Mouse (Mus musculus) kidney, embryonic 16.5 days (tissue): ENCODE results near the gene Fuca2. TPM values are rescaled to one million over a fixed set of nuclear protein-coding genes. Genes with fewer than 3 reads are reported as not detected.

Experiments
- ATAC-seq: fragments of 200-750 bp; cut with Nextera tagmentation; 2 replicates; pipeline ENCODE4 v1.8.0; 2017; ENCODE audit warnings: moderate TSS enrichment; ENCODE audit not compliant: low FRiP score, low TSS enrichment
- H3K27ac ChIP-seq: fragments of 300-500 bp; sonication (generic); 2 replicates; pipeline ENCODE4 v1.5.1; 2014; ENCODE audit warnings: low read length
- H3K27me3 ChIP-seq: fragments of 300-500 bp; sonication (generic); 2 replicates; pipeline ENCODE4 v1.6.1; 2014; ENCODE audit warnings: low read length, control low read depth, mixed read lengths; ENCODE audit not compliant: insufficient read depth
- H3K36me3 ChIP-seq: fragments of 300-500 bp; sonication (generic); 2 replicates; pipeline ENCODE4 v1.6.1; 2014; ENCODE audit warnings: low read length, control low read depth, mixed read lengths; ENCODE audit not compliant: insufficient read depth
- H3K4me1 ChIP-seq: fragments of 300-500 bp; sonication (generic); 2 replicates; pipeline ENCODE4 v1.6.1; 2014; ENCODE audit warnings: low read length, control low read depth, mixed read lengths; ENCODE audit not compliant: insufficient read depth
- H3K4me2 ChIP-seq: fragments of 300-500 bp; sonication (generic); replicated peaks from 2 replicates; pipeline ENCODE4 v1.6.1; 2014; ENCODE audit warnings: low read depth, low read length
- H3K4me3 ChIP-seq: fragments of 300-500 bp; sonication (generic); 2 replicates; pipeline ENCODE4 v1.5.1; 2014; ENCODE audit warnings: mild to moderate bottlenecking, low read length
- H3K9ac ChIP-seq: fragments of 300-500 bp; sonication (generic); replicated peaks from 2 replicates; pipeline ENCODE4 v1.6.1; 2014; ENCODE audit warnings: low read length
- H3K9me3 ChIP-seq: fragments of 300-500 bp; sonication (generic); 2 replicates; pipeline ENCODE4 v1.6.1; 2016; ENCODE audit warnings: low read length, control low read depth
- WGBS: fragments of 180-500 bp; shearing (Covaris S2); extraction: QIAGEN DNeasy Blood & Tissue Kit; methylation state at CpG from one replicate; pipeline ENCODE4 v1.1.7; 2014; 5-methylcytosine and 5-hydroxymethylcytosine counted together
- polyA plus RNA-seq: library from polyadenylated mRNA; unstranded; fragments of >200 nt; fragmentation: Nextera tagmentation; extraction: Ambion mirVana; gene quantifications from 2 replicates; pipeline ENCODE4 v1.2.1, GENCODE M21; 2015

Gene Fuca2
- polyA plus RNA-seq, 1 experiment from 2014 or later = 127 TPM

DNA sequence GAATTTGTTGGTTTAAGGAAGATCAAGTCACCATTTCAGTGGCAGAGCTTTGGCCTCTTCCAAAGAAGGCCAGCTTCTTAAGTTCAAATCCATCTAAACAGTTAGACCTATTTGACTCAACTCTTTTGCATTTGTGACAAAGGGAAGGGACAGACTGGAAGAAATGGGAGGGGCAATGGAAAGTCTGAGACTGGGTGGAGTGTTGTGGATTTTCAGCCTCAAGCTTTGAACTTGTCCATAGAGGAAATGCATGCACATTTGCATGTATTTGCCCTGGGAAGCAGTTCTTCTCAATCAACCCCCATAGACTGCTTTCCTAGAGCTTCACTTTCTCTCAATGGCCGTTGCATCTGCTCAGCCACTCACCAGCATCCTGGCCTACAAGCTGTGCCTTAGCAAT lies 55.0 kb downstream of the Fuca2 start:
- WGBS = 95% methylated on average over 1 of the region's 1 CpGs
- H3K4me1 ChIP-seq = peaks cover 13% of the 10 kb centered on the region

DNA sequence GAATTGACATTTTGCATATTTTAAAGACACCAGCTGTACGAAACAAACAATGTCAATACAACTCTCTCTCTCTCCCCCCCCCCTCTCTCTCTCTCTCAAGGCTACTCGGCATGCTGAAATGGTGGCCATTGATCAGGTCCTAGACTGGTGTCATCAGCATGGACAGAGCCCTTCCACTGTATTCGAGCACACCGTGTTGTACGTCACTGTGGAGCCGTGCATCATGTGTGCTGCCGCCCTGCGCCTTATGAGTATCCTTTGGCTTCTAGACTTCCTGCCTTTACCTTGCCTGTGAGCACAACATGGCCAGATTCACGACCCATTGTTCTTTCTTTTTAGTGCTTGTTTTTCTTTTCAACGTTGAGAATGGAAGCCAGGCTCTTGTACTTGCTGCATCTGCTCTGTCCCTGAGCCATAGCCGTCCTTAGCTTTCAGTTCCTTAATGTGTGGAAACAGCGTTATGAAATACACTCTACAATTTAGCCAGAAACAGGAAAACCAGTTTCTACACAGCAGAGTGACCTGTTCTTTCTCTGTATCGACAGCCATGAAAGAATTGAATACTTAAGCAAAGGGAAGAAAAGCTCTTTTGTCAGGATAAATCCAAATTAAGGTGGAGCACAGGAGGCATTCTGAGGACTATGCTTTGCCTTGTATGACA lies 60.8 kb downstream of the Fuca2 start:
- Histone ChIP-seq H3K27me3 (no peaks in the 10 kb centered on the region), H3K27ac (no peak overlapping the region), H3K4me3 (no peak overlapping the region), H3K9me3 (no peaks in the 10 kb centered on the region), H3K36me3 (peaks cover 24% of the 10 kb centered on the region), H3K9ac (no peak overlapping the region), H3K4me2 (no peak overlapping the region), H3K4me1 (no peaks in the 10 kb centered on the region; the same call in 1 of the 2 replicates)
- ATAC-seq = no peak
- 89% methylated on average over 13 of the region's 13 CpGs for WGBS

More for the DNA sequence above, 55.0 kb downstream of the Fuca2 start:
- ATAC-seq = no peak
- Histone ChIP-seq H3K9me3 (no peaks in the 10 kb centered on the region), H3K27me3 (no peaks in the 10 kb centered on the region), H3K27ac (no peak overlapping the region), H3K36me3 (no peaks in the 10 kb centered on the region), H3K4me3 (no peak overlapping the region), H3K9ac (no peak overlapping the region), H3K4me2 (no peak overlapping the region)

DNA sequence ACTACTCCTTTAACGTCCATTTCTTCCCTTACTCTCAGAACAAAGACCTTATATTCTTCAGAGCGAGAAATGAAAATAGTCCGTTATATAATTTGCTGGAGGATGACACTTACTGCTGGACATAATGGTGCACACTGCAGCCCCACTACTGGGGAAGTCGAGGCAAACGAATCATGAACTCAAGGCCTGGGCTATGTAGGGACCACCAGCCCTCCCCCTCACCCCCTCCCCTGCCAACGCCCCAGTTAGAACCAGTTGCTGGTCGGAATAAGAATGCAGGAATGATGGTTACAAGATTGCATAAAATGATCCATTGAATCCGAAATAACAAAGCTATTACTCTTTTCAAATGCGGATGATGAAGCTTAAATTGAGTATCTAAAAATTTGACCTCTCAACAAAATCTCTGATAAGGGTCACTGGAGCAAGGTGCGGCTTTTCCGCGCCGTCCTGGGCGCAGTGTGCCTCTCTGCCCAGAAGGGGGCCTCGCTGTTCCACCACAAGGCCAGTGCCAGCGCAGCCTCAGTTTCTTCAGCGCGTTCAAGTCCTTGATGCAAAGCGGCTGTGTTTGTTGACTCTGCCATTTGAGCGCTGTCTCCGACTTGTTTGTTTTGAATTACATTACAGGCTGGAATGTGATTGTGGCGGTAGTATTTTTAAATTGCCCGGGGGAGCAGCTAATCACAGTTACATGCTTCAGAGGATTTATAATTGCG lies 65.2 kb downstream of the Fuca2 start:
- peak; percentile 90 for ATAC-seq
- 23% methylated on average over 24 of the region's 24 CpGs for WGBS
- H3K9me3 ChIP-seq = no peaks in the 10 kb centered on the region
- H3K9ac ChIP-seq = no peak overlapping the region
- peak overlapping the region; percentile 34 for H3K4me3 ChIP-seq
- peaks cover 13% of the 10 kb centered on the region for H3K4me1 ChIP-seq
- peak overlapping the region; percentile 55 for H3K4me2 ChIP-seq
- no peaks in the 10 kb centered on the region for H3K27me3 ChIP-seq
- no peak overlapping the region for H3K27ac ChIP-seq
- peaks cover 24% of the 10 kb centered on the region for H3K36me3 ChIP-seq

DNA sequence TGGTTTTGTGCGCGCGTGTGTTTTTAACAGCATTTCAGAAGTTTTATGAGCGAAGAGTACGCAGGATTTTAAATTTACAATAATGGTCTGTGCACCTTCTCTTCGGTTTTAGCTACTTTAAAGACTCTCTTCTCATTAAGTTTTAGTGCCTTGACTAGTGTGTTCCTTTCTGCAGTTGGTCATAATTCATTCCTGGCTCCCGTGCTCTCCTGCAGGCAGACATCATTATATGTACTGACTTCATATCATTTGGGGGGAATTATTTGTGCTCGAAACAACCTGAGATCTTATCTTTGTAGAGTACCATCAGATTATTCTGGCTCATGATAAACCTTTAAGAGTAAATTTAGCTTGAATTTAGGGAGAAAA lies 65.7 kb downstream of the Fuca2 start:
- peaks cover 19% of the 10 kb centered on the region for H3K4me1 ChIP-seq
- WGBS = 12% methylated on average over 8 of the region's 8 CpGs
- peak; percentile 36; the same call in 1 of the 2 replicates for ATAC-seq
- peaks cover 23% of the 10 kb centered on the region for H3K36me3 ChIP-seq
- no peaks in the 10 kb centered on the region for H3K27me3 ChIP-seq
- H3K27ac ChIP-seq = no peak overlapping the region
- H3K9ac ChIP-seq = no peak overlapping the region
- no peaks in the 10 kb centered on the region for H3K9me3 ChIP-seq
- H3K4me3 ChIP-seq = peak overlapping the region; percentile 34
- H3K4me2 ChIP-seq = peak overlapping the region; percentile 55

DNA sequence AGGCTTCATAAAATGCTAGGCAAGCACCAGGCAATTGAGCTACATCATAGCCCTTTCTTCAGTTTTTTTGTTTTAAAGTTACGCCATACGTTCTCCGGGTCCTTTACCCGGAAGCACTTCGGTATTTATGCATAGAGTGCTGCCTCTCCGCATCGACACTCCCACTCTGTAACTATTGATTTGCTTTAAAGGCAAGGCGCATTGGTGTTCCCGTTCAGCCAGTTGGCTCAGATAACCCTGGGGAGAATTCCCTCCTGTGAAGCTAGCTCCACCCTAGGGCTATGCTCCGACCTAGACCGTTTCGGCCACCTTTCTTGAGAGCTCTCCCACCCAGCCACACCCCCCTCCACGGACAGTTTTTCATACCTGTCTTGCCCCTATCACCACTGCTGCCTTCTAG lies 67.1 kb downstream of the Fuca2 start:
- Histone ChIP-seq H3K9ac (no peak overlapping the region), H3K36me3 (peaks cover 17% of the 10 kb centered on the region), H3K4me3 (no peak overlapping the region), H3K9me3 (no peaks in the 10 kb centered on the region), H3K27me3 (no peaks in the 10 kb centered on the region), H3K27ac (no peak overlapping the region), H3K4me2 (no peak overlapping the region), H3K4me1 (peaks cover 19% of the 10 kb centered on the region)
- ATAC-seq = no peak
- 66% methylated on average over 13 of the region's 13 CpGs for WGBS

Other genes starting within 250 kb of the Fuca2 start
- 20.7 and 26.9 TPM in 2 replicates for gene Phactr2, start 25.1 kb upstream of the Fuca2 start, polyA plus RNA-seq
- gene Adat2, start 53.4 kb downstream of the Fuca2 start, polyA plus RNA-seq = 4.0 and 5.8 TPM in 2 replicates
- gene Pex3, start 53.6 kb downstream of the Fuca2 start, polyA plus RNA-seq = 28.4 and 28.9 TPM in 2 replicates